Mouse (Mus musculus) heart, adult 9 months (tissue): ENCODE data around the gene Mfsd11.
"Not testable (repeated sequence)": the region's sequence is repeated elsewhere in the genome, so short reads cannot be mapped to it uniquely, and the experiment has no call there.

Experiments
- DNase-seq, 2 experiments: peaks; one replicate each; pipeline ENCODE4 v3.0.0; 2022; ENCODE audit warnings: low spot score in 2 of 2

Mfsd11 gene

DNA sequence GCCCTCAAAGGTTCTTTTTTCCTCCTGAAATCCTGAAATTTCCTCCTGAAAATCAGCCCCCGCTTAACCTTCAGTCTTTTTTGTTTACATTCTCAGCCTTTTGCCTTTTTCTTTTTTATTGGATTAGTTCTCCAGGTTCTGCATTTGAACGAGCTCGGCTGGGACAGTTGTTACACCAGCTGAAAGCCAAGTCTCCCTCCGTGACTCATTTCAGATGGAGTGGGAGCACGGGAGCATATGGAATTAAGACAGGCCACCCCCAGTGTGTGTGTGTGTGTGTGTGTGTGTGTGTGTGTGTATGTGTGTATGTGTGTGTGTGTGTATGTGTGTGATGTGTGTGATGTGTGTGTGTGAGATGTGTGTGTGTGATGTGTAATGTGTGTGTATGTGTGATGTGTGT, 29.2 kb downstream of the Mfsd11 start:
- no peak for DNase-seq

DNA sequence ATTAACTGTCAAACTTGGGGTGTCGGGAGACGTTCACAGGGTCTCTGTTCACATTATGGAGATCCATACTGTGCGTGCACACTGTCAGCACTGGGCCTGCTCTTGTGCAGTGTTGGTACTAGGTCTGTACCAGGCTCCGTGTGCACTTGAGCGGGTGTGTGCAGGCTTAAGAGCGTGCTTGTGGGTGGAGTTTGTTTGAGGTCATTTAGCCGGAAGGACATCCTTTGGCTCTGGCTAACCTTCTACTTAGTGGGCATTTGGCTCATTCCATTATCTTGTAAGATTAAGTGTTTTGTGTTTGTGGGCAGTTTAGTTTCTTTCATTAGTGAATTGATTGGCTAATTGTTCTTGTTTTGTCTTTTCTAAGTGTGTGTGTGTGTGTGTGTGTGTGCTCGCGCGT, 30.2 kb downstream of the Mfsd11 start:
- no peak for DNase-seq

DNA sequence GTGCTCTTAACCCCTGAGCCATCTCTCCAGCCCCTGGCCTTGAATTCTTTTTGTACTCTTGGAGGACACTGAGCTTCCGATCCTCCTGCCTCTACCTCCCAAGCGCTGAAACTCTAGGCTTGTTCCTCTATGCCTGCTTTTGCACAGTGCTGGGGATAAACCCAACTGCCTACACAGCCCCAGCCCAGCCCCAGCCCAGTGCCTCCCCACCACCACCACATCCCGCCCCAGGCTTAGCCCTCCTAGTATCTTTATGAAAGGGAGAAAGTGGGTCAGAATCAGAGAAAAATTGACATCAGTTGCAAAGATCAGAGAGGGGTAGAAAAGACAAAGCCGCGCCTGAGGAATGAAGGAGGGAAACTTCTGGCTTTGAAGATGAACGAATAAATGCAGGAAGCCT, 31.8 kb downstream of the Mfsd11 start:
- no peak for DNase-seq

DNA sequence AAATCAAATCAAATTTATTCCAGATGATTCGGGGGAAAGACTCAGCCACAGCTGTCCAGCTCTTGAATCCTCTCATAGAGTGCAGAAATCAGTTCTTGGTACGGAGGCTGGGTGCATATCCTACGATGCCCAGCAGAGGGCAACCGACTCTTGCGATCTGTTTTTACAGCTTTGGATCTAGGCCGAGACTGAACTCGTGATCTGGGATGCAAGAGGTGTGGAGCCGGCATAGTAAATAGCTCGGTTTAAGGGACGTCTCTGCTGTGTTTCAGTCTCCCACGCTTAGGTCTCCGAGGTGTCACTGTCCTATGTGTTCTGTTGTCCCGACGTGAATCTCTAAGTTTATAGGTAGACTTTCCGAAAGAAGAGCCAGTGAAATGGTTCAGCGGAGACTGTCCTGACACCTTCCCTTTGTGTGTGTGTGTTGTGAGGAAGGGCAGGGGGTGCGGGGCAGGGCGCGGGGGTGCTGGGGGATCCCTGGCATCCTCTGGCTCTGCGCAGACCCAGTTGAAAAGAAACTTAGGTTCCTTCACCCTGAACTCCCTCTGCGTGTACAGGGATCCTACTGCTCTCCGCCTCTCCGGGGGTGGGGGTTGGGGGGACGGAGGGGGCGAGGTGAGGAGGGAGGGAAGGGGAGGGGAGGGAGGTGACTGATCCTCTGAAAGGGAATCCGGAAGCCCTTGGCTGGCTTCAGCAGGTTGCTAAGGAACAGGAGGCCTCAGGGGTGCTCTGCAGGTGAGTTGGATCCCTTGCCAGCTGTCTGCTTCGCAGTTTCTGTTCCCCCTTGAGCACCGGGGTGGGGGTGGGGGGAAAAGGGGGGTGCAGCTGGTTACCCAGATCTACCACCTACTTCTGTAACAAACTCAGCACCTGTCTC, 33.3 kb downstream of the Mfsd11 start:
- DNase-seq, result peak; percentile 50 to 76

DNA sequence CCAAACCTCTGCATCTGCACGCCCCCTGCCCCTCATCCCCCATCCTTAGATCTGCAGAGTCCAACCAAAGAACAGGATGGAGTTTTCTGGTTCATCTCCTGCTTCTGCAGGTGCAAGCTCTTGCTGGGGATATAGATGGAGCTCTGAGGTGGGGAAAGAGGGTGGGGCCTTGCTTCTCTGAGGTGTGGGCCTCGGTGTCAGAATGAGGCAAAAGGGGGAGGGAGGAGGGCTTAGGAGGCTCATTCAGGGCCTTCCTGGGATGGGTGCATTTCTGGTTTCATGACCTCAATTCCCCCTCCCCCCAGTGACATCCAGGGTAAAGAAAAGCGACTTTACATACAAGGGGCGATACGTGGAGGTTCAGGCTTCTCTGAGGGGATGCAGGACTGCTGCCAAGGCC, 34.9 kb downstream of the Mfsd11 start:
- DNase-seq, result no peak

DNA sequence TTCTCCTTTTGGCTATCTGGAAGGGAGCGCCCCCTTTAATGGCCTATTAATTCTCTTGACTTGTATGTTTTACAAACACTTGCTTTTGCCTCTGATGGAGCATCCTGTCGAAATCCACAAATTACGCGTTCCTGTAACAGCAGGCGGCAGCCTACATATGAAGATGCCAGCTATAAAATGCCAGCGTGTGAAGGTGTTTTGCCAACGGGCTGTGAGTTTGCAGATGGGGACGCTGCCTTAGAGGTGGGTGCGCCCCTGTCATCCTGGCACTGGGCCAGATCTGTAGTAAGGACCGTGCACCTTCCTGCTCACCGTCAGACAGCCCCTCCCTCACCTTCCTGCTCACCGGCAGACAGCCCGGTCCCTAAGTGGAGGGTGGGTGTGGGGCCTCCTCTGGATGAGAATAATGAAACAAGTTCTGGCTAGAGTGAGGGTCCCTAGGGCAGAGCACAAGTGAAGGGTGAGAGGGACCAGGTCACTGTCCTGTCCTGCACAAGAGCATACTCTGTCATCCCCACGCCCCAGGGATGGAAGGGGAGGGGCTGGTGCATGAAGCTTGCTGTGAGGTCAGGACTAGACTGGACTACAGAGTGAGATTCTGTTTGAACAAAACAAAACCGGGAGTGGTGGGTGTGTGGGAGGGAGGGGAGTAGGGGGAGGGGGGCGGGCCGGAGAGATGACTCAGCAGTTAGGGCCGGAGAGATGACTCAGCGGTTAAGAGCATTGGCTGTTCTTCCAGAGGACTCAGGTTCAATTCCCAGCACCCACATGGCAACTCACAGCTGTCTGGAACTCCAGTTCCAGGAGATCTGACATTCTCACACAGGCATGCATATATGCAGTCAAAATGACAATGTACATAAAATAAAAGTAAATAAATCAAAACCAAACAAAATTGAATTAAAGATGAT, 41.5 kb downstream of the Mfsd11 start:
- DNase-seq, result no peak

DNA sequence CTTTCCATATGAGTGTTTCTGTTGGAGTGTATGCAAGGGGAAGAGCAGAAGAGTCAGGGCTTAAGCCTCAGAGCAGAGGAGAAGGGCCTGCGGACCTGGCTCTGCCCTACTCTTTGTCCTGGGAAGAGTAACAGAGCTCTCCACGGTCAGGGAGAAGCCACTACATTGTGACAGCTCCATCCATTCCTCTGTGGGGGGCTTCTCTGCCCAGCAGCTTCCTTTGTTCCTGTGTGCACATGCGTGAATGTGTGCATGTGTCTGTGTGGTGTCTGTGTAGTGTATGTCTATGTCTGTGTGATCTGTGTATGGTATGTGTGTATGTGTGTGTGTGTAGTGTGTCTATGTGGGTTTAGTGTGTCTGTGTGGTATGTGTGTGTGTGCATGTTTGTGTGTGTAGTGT, 43.2 kb downstream of the Mfsd11 start:
- no peak for DNase-seq

DNA sequence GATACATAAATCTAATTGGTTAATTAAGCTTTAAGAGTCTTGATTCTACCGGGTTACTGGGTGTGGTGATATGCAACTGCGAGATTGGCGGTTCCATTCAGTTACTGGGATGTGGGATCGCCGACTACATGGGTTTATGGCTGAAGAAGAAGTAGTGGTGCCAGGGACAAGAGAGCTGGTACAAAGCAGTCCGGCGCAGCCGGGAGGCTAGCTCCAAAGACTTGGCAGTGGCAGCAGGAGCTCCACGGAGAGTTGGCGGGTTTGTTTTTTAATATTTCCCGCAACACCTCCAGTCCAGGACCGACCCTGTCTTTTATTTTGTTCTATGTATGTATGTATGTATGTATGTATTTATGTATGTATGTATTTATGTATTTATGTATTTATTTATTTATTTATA, 47.0 kb downstream of the Mfsd11 start:
- no peak for DNase-seq

DNA sequence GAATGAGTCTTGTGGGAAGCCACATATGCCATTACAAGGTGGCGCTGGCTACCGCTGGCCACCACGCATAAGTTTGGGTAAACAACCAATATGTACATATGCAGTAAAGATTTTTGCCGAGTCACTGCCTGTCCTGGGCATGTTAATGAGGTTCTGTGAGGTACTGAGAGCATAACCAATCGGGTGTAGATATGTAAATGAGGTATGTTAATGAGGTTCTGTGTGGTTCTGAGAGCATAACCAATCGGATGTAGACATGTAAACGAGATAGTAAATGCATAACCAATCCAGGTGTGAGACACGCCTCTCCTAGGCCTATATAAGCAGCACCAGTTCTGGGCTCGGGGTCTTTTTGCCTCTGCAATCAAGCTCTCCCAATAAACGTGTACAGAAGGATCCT, 50.3 kb downstream of the Mfsd11 start:
- DNase-seq, result not testable (repeated sequence)

DNA sequence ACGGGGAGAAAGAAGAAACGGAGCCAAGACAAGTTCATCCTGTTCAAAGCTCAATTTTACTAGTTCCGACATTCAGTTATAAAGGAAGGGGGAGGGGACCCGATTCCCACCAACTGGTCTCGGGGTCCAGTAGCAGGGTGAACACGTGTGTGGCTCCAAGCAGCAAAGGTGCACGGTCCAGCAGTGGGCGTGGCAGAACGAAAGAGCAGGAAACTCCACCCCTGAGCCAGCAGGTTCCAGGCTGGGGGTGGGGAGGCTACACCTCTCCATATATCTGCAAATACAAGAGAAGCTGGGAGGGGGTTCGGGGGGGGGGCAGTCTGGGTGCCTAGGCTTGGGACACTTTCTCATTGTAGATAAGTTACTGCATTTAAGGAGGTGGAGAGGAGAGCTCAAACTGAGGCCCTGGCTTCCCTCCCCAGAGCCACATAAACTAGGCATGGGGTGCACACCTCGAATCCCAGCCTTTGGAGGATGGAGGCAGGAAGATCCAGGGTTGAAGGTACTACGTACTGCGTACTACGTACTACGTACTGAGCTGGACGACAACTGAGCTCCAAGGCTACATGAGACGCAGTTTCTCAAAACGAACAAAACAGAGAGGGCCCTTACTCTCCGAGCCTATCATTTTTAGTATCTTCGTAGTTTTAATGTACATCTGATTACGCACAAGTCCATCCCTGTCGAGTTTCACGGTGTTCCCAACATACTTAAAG, 53.7 kb downstream of the Mfsd11 start:
- DNase-seq, result no peak

DNA sequence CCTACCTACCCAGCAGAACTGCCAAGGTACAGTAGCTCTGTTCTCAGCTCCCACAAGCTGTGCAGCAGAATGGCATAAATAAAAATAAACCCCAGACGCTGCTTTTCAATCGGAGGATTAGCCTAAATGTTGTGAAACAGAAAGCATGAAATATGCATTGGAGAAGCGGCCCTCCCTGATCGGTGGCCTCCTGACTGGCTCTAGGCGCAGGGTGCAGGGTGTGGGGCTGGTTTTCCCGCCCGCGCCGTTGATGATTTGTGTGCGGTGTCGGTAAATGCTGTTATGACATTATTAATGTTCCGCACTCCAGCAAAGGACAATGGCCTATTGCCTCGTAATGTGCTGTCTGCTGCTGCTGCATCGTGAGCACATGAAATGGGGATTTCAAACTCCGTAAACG, 61.3 kb downstream of the Mfsd11 start:
- no peak for DNase-seq

DNA sequence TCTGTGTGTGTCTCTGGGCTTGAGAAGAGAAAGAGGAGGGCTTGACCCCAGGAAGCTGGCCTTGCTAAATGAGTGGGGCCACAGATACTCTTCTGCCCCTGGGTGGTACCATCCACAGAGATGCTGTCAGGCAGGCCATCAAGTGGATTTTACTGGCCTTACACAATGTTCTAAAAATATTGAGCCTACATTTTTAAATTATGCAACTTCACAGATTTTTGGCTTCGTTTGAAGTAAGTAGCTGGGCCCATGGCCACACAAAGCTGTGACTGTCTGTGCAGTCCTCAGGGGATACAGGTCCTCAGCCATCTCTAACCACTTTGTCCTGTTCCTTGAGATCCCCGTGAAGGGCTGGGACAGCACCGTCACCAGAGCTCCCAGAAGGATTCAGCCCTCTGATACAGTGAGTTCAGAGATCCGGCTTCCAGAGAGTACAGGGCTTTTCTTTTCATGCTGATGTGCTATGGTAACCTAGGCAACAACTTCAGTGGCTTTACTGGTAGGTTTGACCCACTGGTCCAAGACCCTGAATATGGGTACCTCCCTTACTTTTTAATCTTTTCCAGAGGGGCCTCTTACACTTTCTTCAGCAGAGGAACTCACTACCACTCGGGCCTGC, 62.1 kb downstream of the Mfsd11 start:
- DNase-seq, result no peak

DNA sequence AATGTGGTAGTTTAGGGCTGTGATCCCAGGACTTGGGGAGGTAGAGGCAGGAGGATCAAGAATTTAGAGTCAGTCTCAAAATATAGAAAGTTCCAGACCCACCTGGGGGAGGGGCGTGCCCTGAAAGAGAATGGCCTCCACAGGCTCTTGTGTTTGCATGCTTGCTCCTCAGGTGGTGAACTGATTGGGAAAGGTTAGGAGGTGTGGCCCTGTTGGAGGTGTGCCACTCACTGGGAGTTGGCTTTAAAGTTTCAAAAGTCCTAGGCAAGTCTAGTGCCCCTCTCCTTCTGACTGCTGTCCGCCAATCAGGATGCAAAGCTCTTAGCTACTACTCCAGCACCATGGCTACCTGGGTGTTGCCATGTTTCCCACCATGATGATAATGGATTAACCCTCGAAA, 63.0 kb downstream of the Mfsd11 start:
- DNase-seq, result no peak

DNA sequence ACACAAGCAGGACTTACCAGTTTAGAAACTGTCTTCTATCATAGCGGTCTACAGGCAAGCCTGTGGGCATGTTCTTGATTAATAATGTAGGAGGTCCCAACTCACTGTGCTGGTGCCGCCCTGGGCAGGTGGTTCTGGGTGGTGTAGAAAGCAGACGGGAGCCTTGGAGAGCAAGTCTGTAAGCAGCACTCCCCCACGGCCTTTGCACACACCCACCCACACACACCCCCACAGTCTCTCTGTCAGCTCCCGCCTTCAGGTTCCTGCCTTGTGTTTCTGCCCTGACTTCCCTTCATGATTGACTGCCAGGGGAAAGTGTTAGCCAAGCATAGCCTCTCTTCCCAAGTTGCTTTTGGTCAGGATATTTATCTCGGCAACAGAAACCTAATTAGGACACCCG, 65.1 kb downstream of the Mfsd11 start:
- no peak for DNase-seq

DNA sequence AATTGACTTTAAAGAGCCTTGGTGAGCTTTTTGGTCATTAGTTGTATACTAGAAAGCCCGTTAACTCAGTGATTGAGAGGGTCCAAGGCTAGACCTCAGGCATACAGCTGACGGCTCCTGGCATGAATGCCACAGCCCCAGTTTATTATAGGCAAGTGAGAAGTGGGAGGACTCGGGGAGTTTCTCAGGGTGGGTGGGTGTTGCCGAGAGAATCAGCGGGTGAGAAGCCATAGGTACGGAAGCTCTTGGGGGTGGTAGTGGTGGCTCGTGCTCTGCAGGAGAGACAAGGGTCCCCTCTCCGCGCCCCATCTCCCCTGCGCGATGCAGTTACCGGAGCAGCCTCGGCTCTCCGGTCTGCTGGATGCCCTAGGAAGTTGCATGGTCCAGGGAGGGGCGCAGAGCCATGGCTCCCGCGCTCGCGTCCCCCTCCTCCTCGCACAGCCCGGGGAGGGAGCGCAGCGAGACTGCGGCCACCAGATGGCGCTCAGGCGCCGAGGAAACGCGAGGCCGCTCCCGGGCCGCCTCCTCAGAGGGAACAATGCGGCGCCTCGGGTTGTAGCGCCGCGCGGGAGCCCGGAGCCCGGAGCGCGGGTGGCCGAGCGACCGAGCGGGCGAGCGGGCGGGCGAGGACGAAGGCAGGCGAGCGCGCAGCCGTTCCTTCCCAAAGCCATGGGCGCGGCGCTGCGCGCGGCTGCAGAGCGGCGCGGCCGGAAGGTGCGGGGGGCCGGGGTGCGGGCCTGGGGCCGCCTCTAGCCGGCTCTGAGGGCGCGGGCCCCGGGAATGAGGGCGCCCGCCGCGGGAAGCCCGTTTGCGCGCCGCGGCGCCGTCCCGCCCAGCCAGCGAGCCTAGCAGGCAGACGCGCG, 66.3 kb downstream of the Mfsd11 start, which contains the start of gene Mgat5b:
Gene Mgat5b, plus strand, starts transcription at position 541 of the 863 bp plus-strand sequence.
- peak; percentile 43 to 61 for DNase-seq

DNA sequence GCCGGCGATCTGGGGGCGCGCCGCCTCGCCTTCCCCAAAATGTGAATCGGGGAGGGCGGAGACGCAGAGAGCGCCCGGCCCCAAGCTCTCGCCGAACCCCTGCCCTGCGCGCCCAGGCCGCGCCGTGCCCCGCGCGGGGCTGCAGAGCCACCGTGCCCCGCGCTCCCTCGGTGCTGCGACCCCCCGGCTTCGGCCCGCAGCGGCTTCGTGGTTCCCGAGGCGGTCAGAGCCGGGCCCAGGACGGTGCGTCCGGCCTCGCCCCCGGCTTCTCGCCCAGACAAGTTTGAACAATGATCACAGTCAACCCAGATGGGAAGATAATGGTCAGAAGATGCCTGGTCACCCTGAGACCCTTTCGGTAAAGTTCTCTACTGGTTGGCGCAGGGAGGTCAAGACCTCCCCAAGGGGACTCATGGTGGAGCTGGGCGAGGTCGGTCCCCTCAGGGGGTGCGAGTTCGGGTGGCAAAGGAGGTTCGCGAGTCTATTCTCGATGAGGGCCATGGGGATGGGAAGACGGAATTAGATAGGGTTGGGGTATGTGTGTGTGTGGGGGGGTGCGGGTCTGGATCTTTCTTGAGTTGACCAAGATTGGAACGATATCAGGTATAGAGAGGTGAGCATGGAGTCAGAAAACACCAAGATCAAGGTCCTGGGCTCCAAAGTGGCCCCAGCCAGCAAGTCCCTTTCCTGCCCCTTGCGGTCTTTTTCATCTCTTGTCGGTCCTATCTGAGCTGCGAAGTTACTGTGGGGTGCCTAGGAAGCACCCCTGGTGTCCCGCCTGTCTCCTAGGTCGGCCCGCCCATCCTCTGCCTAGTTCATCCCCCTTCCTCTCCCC, 67.2 kb downstream of the Mfsd11 start:
- DNase-seq, result no peak

DNA sequence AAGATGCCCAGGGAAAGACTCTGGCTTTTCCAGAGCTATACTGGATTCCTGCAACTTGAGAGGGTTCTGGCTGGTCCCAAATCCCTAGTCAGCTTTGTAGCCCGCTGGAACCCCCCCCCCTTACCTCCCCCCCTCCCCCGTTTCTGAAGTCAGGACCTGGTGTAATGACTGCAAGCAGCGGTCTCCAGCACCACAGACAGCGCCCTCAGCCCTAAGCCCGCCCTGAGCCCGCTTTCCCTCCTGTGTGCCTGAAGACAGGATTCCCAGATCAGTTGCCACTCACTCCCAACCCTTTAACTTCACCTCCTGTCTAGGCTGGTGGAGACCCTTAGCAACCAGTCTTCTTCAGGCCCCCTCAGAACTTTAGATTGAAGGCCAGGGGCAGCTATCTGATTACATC, 68.5 kb downstream of the Mfsd11 start:
- DNase-seq, result no peak

DNA sequence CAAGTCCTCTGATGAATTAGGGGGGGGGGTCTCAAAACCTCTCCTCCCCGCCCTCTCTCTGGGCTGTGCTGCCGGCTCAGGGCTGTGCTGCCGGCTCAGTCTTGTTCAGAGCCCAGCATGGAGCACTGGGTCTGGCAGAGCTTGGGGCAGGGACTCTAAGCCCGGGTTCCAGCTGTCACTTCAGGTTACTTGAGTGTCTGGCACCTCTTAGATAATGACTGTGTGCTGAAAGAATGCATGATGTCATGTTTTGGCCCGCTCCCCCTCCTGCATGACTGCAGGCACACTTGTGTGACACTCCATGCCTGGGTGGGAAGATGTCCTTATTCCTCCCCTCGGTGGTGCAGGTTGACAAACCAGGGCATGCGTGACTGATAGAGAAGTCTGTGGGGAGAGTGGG, 69.8 kb downstream of the Mfsd11 start:
- DNase-seq, result peak; percentile 15 to 57
